Mouse (Mus musculus) thymus, adult 2 months (tissue): ENCODE data around the gene Spata31d1d.
"Not testable (repeated sequence)": the region's sequence is repeated elsewhere in the genome, so short reads cannot be mapped to it uniquely, and the experiment has no call there.

Experiments
- CTCF ChIP-seq: fragments of 200-500 bp; IDR thresholded peaks from 2 replicates; pipeline ENCODE4 v1.5.1; 2012; ENCODE audit warnings: mild to moderate bottlenecking, control low read depth, low read length, moderate library complexity, borderline replicate concordance; ENCODE audit not compliant: control insufficient read depth, poor library complexity, insufficient read depth; ENCODE audit errors: extremely low read depth
- POLR2A ChIP-seq: fragments of 200-500 bp; IDR thresholded peaks from 2 replicates; pipeline ENCODE4 v1.6.1; 2012; ENCODE audit warnings: mild to moderate bottlenecking, low read length, control low read depth, moderate library complexity; ENCODE audit not compliant: control insufficient read depth, poor library complexity, insufficient read depth; ENCODE audit errors: extremely low read depth

DNA sequence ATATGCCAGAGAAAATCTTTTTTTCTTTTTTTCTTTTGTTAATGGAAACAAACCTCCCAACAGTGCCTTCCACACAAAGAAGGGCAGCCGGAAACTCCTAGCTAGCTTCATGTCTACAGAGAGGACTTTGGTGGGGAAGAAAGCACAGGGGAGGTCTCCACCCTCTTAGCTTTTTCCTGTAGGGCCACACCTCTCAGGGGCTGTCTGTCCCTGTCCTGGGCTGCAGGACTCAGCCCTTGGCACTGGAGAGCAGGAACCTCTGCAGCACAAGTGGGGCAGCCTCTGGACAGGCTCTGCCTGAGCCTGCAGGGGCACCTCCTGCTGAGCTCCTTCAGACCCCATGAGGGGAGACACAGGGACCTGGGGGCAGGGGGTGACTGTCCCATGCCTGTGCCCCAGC lies 31.4 kb downstream of the Spata31d1d start:
- not testable (repeated sequence) for TF ChIP-seq CTCF, POLR2A
